Mouse (Mus musculus) limb, embryonic 13.5 days (tissue): ENCODE measurements around the gene Loxl1. TPM values are rescaled to one million over a fixed set of nuclear protein-coding genes. Genes with fewer than 3 reads are reported as not detected.
A peak's percentile ranks its signal among the peaks of the same experiment; 100 is the strongest.
"Not testable (repeated sequence)": the region's sequence is repeated elsewhere in the genome, so short reads cannot be mapped to it uniquely, and the experiment has no call there.

ENCODE experiments used
- ATAC-seq: fragments of 200-750 bp; cut with Nextera tagmentation; 2 replicates; pipeline ENCODE4 v1.8.0; 2017; ENCODE audit warnings: low read depth, moderate number of reproducible peaks, moderate TSS enrichment; ENCODE audit not compliant: low FRiP score
- H3K27ac ChIP-seq: fragments of 300-500 bp; sonication (generic); 2 replicates; pipeline ENCODE4 v1.5.1; 2015; ENCODE audit warnings: inconsistent platforms, mild to moderate bottlenecking, moderate library complexity
- H3K27me3 ChIP-seq: fragments of 300-500 bp; sonication (generic); 2 replicates; pipeline ENCODE4 v1.6.1; 2015; ENCODE audit warnings: mild to moderate bottlenecking, inconsistent platforms
- H3K36me3 ChIP-seq: fragments of 300-500 bp; sonication (generic); 2 replicates; pipeline ENCODE4 v1.6.1; 2015; ENCODE audit warnings: inconsistent platforms, mild to moderate bottlenecking, moderate library complexity
- H3K4me1 ChIP-seq: fragments of 300-500 bp; sonication (generic); 2 replicates; pipeline ENCODE4 v1.6.1; 2015; ENCODE audit warnings: inconsistent platforms
- H3K4me2 ChIP-seq: fragments of 300-500 bp; sonication (generic); replicated peaks from 2 replicates; pipeline ENCODE4 v1.6.1; 2015; ENCODE audit warnings: inconsistent platforms, mild to moderate bottlenecking, moderate library complexity
- H3K4me3 ChIP-seq: fragments of 300-500 bp; sonication (generic); 2 replicates; pipeline ENCODE4 v1.5.1; 2015; ENCODE audit warnings: moderate library complexity, mild to moderate bottlenecking, inconsistent platforms
- H3K9ac ChIP-seq: fragments of 300-500 bp; sonication (generic); 2 replicates; pipeline ENCODE4 v1.6.1; 2015; ENCODE audit warnings: mild to moderate bottlenecking, inconsistent platforms
- H3K9me3 ChIP-seq: fragments of 300-500 bp; sonication (generic); 2 replicates; pipeline ENCODE4 v1.6.1; 2016; ENCODE audit warnings: inconsistent platforms
- WGBS: fragments of 180-500 bp; shearing (Covaris S2); methylation state at CpG from one replicate; pipeline ENCODE4 v1.1.7; 2015; 5-methylcytosine and 5-hydroxymethylcytosine counted together
- polyA plus RNA-seq: library from polyadenylated mRNA; unstranded; fragments of >200 nt; fragmentation: Nextera tagmentation; extraction: Ambion mirVana; gene quantifications from 2 replicates; pipeline ENCODE4 v1.2.1, GENCODE M21; 2015

Loxl1 gene
- polyA plus RNA-seq, 1 experiment from 2014 or later: 51.3 TPM

DNA sequence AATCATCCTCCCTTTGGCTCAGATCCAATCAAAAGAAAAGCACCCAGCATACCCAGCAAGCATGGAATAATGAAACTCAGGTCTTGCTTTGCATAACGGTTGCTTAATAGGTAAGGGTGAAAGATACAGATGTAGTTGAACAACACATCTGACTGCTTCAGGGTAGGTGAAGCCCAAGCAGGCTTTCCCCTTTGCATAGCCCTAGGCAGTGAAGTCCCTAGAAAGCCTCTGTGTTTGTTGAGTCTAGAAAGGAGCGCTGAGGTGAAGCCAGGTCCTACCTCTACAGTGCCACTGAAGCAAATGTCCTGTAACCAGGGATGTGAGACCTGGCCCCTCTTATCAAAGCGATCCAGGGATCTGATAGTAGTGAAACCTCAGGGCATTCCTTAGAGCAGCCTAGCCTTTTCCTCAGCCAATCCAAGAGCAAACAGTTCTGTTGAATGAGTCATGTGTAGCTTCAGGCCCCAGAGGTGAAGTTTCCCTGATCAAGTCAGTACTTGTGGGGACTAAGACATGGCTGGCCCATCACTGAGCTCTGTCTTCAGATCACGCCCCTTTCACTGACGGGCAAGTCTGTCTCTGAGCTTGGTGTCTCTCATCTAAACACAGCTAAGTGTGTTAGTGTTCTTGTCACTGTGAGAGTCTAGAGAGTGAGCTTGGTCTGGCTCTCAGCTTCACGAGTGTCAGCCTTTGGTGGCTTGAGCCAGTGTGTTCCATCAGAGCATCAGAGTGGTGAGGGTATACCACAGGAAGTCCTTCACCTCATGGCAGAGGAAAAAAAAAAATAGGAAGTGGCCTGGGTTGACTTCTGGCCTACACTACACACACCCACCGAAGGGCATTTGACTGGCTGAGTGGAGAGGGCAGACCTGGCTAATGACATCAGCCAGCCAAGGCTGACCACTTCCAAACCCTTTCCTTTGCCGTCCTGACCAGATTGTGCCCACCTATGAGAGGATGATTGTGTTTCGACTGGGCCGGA is 57.0 kb downstream of the Loxl1 start:
- H3K27me3 ChIP-seq: no peaks in the 10 kb centered on the region
- whole genome bisulfite sequencing: 90% methylated on average over 10 of the region's 10 CpGs
- H3K4me2 ChIP-seq: no peak overlapping the region
- no peak overlapping the region for H3K27ac ChIP-seq
- no peaks in the 10 kb centered on the region for H3K9me3 ChIP-seq
- ATAC-seq: no peak
- no peak overlapping the region for H3K9ac ChIP-seq
- peaks cover 4% of the 10 kb centered on the region; the same call in 1 of the 2 replicates for H3K4me1 ChIP-seq
- no peak overlapping the region for H3K4me3 ChIP-seq
- H3K36me3 ChIP-seq: peaks cover 49% of the 10 kb centered on the region

GRCm38 (mm10) chr9:58255105-58255504 is 57.9 kb downstream of the Loxl1 start:
- Histone ChIP-seq H3K9me3 (no peaks in the 10 kb centered on the region), H3K27ac (no peak overlapping the region), H3K4me3 (no peak overlapping the region), H3K4me1 (peaks cover 9% of the 10 kb centered on the region), H3K36me3 (peaks cover 42% of the 10 kb centered on the region), H3K4me2 (no peak overlapping the region), H3K9ac (no peak overlapping the region), H3K27me3 (no peaks in the 10 kb centered on the region)
- 33% methylated on average over 2 of the region's 2 CpGs for WGBS
- ATAC-seq: no peak

DNA sequence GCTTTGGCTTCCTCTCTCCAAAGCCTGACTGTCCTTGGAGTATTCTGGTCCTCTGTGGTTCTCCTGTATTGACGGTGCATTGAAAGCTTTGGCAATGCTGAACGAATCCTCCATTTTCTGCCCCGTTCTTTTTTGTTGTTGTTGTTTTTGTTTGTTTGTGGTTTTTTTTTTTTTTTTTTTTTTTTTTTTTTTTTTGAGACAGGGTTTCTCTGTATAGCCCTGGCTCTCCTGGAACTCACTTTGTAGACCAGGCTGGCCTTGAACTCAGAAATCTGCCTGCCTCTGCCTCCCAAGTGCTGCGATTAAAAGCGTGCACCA is 59.2 kb downstream of the Loxl1 start:
- peak overlapping the region; percentile 86 for H3K4me3 ChIP-seq
- WGBS: 67% methylated on average over 5 of the region's 5 CpGs
- peaks cover 18% of the 10 kb centered on the region for H3K4me1 ChIP-seq
- H3K27ac ChIP-seq, H3K27me3 ChIP-seq, ATAC-seq, H3K9me3 ChIP-seq: not testable (repeated sequence)
- peaks cover 31% of the 10 kb centered on the region for H3K36me3 ChIP-seq
- peak overlapping the region; percentile 82 for H3K9ac ChIP-seq
- H3K4me2 ChIP-seq: peak overlapping the region; percentile 74

DNA sequence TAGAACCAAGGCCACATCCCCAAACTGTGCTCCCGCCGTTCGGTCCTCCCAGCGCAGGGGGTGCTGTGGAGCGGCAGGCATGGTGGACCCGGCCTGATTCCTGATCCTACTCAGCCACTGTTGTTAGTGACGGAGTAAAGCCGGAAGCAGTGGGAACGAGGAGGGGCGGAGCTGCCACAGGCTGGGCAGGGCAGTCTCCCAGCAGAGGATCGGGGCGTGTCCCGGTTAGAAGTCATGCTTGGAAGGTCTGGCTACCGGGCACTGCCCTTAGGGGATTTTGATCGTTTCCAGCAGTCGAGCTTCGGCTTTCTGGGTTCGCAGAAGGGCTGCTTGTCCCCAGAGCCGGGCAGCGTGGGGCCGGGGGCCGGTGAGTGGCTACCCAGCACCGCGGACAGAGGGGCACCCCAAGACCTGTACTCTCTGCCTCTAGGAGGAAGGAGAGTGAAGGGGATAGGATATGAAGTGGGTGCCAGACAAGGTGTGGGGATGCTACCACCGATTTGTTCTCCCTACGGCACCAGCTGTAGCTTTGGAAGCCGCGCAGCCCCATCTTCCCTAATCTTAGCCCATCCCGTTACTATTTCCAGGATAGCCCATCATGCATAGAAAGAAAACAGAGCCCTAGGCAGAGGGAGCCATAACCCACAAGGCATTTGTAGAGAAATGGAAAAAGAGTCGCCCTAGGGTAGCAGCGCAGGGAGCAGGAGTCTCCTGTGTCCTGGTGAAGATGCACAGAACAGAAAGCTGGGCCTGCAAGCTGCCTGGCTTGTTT is 59.8 kb downstream of the Loxl1 start, which contains the start of gene Stoml1:
TSS of gene Stoml1 (plus strand) at position 132 of the 772 bp plus-strand sequence.
- Histone ChIP-seq H3K9ac (peak within 1 kb of the TSS; percentile 82), H3K27me3 (no peaks in the 10 kb centered on the region), H3K4me2 (peak within 1 kb of the TSS; percentile 74), H3K27ac (no peak within 1 kb of the TSS), H3K36me3 (peaks cover 27% of the 10 kb centered on the region), H3K4me1 (peaks cover 23% of the 10 kb centered on the region), H3K9me3 (no peaks in the 10 kb centered on the region), H3K4me3 (peak within 1 kb of the TSS; percentile 86)
- WGBS: under 1% methylated on average over 31 of the region's 31 CpGs
- ATAC-seq: peak; percentile 96

GRCm38 (mm10) chr9:58250730-58251129 is 62.3 kb downstream of the Loxl1 start:
- not testable (repeated sequence) for H3K4me2 ChIP-seq, H3K9ac ChIP-seq, ATAC-seq, H3K4me3 ChIP-seq, H3K27me3 ChIP-seq, H3K27ac ChIP-seq, H3K36me3 ChIP-seq, H3K9me3 ChIP-seq
- peaks cover 45% of the 10 kb centered on the region for H3K4me1 ChIP-seq
- WGBS: 92% methylated on average over 1 of the region's 1 CpGs

GRCm38 (mm10) chr9:58250322-58250721 is 62.7 kb downstream of the Loxl1 start:
- H3K9me3 ChIP-seq: no peaks in the 10 kb centered on the region
- H3K27ac ChIP-seq: peak overlapping the region; percentile 95
- no peaks in the 10 kb centered on the region for H3K27me3 ChIP-seq
- H3K4me3 ChIP-seq: peak overlapping the region; percentile 62
- H3K4me1 ChIP-seq: peaks cover 45% of the 10 kb centered on the region
- peak overlapping the region; percentile 79 for H3K4me2 ChIP-seq
- no peak for ATAC-seq
- H3K36me3 ChIP-seq: no peaks in the 10 kb centered on the region
- peak overlapping the region; percentile 76 for H3K9ac ChIP-seq
- 79% methylated on average over 8 of the region's 8 CpGs for WGBS

- H3K27me3 ChIP-seq: no peaks in the 10 kb centered on the region
- peak within 1 kb of the TSS; percentile 95 for H3K27ac ChIP-seq
- peak within 1 kb of the TSS; percentile 62 for H3K4me3 ChIP-seq
- peak within 1 kb of the TSS; percentile 79 for H3K4me2 ChIP-seq
- H3K9me3 ChIP-seq: no peaks in the 10 kb centered on the region
- H3K9ac ChIP-seq: peak within 1 kb of the TSS; percentile 76
- peaks cover 45% of the 10 kb centered on the region for H3K4me1 ChIP-seq
- peak; percentile 78; the same call in 1 of the 2 replicates for ATAC-seq
- 0% methylated on average over 16 of the region's 16 CpGs for WGBS
- no peaks in the 10 kb centered on the region for H3K36me3 ChIP-seq
Measured at GRCm38 (mm10) chr9:58249592-58250192, 63.3 kb downstream of the Loxl1 start, which contains the start of gene Pml. Gene Pml, minus strand, starts transcription at chr9:58249786.

- H3K4me1 ChIP-seq: peaks cover 50% of the 10 kb centered on the region
- peak overlapping the region; percentile 76 for H3K9ac ChIP-seq
- H3K27me3 ChIP-seq: no peaks in the 10 kb centered on the region
- H3K4me3 ChIP-seq: peak overlapping the region; percentile 62
- ATAC-seq: no peak
- 33% methylated on average over 7 of the region's 7 CpGs for WGBS
- peak overlapping the region; percentile 79 for H3K4me2 ChIP-seq
- no peaks in the 10 kb centered on the region for H3K9me3 ChIP-seq
- H3K27ac ChIP-seq: peak overlapping the region; percentile 95
- H3K36me3 ChIP-seq: no peaks in the 10 kb centered on the region
Measured at GRCm38 (mm10) chr9:58248746-58249413, 64.1 kb downstream of the Loxl1 start.

- Histone ChIP-seq H3K4me3 (peak overlapping the region; percentile 39), H3K4me2 (peak overlapping the region; percentile 67)
Measured at GRCm38 (mm10) chr9:58247064-58247759, 65.8 kb downstream of the Loxl1 start.

GRCm38 (mm10) chr9:58246083-58246591 is 66.8 kb downstream of the Loxl1 start:
- no peak for ATAC-seq
- WGBS: 59% methylated on average over 4 of the region's 4 CpGs
- Histone ChIP-seq H3K36me3 (no peaks in the 10 kb centered on the region), H3K4me3 (no peak overlapping the region), H3K9ac (no peak overlapping the region), H3K4me1 (peaks cover 72% of the 10 kb centered on the region), H3K9me3 (no peaks in the 10 kb centered on the region), H3K27ac (no peak overlapping the region), H3K4me2 (0 out of 2 replicates have a peak overlapping the region, but pooled peaks have one; percentile 11), H3K27me3 (no peaks in the 10 kb centered on the region)

More at GRCm38 (mm10) chr9:58247064-58247759, 65.8 kb downstream of the Loxl1 start:
- WGBS: 11% methylated on average over 25 of the region's 25 CpGs
- Histone ChIP-seq H3K36me3 (no peaks in the 10 kb centered on the region), H3K27me3 (no peaks in the 10 kb centered on the region), H3K27ac (peak overlapping the region; percentile 77; the same call in 1 of the 2 replicates), H3K9ac (peak overlapping the region; percentile 68), H3K9me3 (no peaks in the 10 kb centered on the region), H3K4me1 (peaks cover 61% of the 10 kb centered on the region)
- ATAC-seq: peak; percentile 69; the same call in 1 of the 2 replicates
